Mouse (Mus musculus): Measurements from ENCODE around the gene Pard3. TPM values are rescaled to one million over a fixed set of nuclear protein-coding genes. Genes with fewer than 3 reads are reported as not detected.
"Not testable (repeated sequence)": the region's sequence is repeated elsewhere in the genome, so short reads cannot be mapped to it uniquely, and the experiment has no call there.

The Pard3 gene
- polyA plus RNA-seq, 1 experiment from 2014 or later, result 24.2 TPM

- DNase-seq (ENCODE audit: low spot score), result no peak
- no peaks in the 10 kb centered on the region for H3K36me3 ChIP-seq
- WGBS, result 75% methylated on average over 3 of the region's 3 CpGs
Observed at GRCm38 (mm10) chr8:127151706-127152105, 88.0 kb downstream of the Pard3 start.

GRCm38 (mm10) chr8:127157087-127157486, 93.4 kb downstream of the Pard3 start:
- Histone ChIP-seq H3K27me3 (ENCODE audit: insufficient read depth, poor library complexity, severe bottlenecking) (no peaks in the 10 kb centered on the region), H3K4me1 (replicated peaks) (peaks cover 6% of the 10 kb centered on the region), H3K4me3 (no peak overlapping the region), H3K36me3 (peaks cover 9% of the 10 kb centered on the region), H3K9me3 (no peaks in the 10 kb centered on the region), H3K27ac (no peak overlapping the region)
- DNase-seq (ENCODE audit: low spot score), result no peak
- WGBS, result 92% methylated on average over 8 of the region's 8 CpGs

More at GRCm38 (mm10) chr8:127151706-127152105, 88.0 kb downstream of the Pard3 start:
- H3K27me3 ChIP-seq (ENCODE audit: insufficient read depth, poor library complexity, severe bottlenecking), result no peaks in the 10 kb centered on the region
- H3K27ac ChIP-seq, result no peak overlapping the region
- H3K4me3 ChIP-seq, result no peak overlapping the region
- no peaks in the 10 kb centered on the region for H3K9me3 ChIP-seq
- H3K4me1 ChIP-seq (replicated peaks), result peaks cover 12% of the 10 kb centered on the region

GRCm38 (mm10) chr8:127159421-127159966, 95.8 kb downstream of the Pard3 start:
- Histone ChIP-seq H3K27ac (no peak overlapping the region), H3K36me3 (peaks cover 14% of the 10 kb centered on the region), H3K9me3 (no peaks in the 10 kb centered on the region), H3K4me1 (replicated peaks) (peaks cover 6% of the 10 kb centered on the region), H3K27me3 (ENCODE audit: insufficient read depth, poor library complexity, severe bottlenecking) (no peaks in the 10 kb centered on the region), H3K4me3 (no peak overlapping the region)
- no peak for DNase-seq (ENCODE audit: low spot score)
- WGBS, result 68% methylated on average over 3 of the region's 3 CpGs

GRCm38 (mm10) chr8:127161854-127162253, 98.2 kb downstream of the Pard3 start:
- Histone ChIP-seq H3K27ac (no peak overlapping the region), H3K36me3 (peaks cover 14% of the 10 kb centered on the region), H3K9me3 (no peaks in the 10 kb centered on the region), H3K27me3 (ENCODE audit: insufficient read depth, poor library complexity, severe bottlenecking) (no peaks in the 10 kb centered on the region), H3K4me3 (no peak overlapping the region), H3K4me1 (replicated peaks) (peaks cover 6% of the 10 kb centered on the region)
- DNase-seq (ENCODE audit: low spot score), result no peak
- 94% methylated on average over 7 of the region's 7 CpGs for WGBS

- Histone ChIP-seq H3K27me3 (ENCODE audit: insufficient read depth, poor library complexity, severe bottlenecking) (no peaks in the 10 kb centered on the region), H3K36me3 (peaks cover 14% of the 10 kb centered on the region), H3K4me3 (no peak overlapping the region), H3K4me1 (replicated peaks) (peaks cover 6% of the 10 kb centered on the region), H3K27ac (no peak overlapping the region), H3K9me3 (no peaks in the 10 kb centered on the region)
- 86% methylated on average over 1 of the region's 1 CpGs for WGBS
- DNase-seq (ENCODE audit: low spot score), result no peak
Observed at GRCm38 (mm10) chr8:127162821-127163220, 99.1 kb downstream of the Pard3 start.

- no peak for DNase-seq (ENCODE audit: low spot score)
- 95% methylated on average over 12 of the region's 12 CpGs for WGBS
- no peaks in the 10 kb centered on the region for H3K9me3 ChIP-seq
- peaks cover 14% of the 10 kb centered on the region for H3K36me3 ChIP-seq
- peaks cover 4% of the 10 kb centered on the region for H3K4me1 ChIP-seq (replicated peaks)
- H3K27me3 ChIP-seq (ENCODE audit: insufficient read depth, poor library complexity, severe bottlenecking), result no peaks in the 10 kb centered on the region
- no peak overlapping the region for H3K4me3 ChIP-seq
- H3K27ac ChIP-seq, result no peak overlapping the region
Observed at GRCm38 (mm10) chr8:127164326-127165280, 100.9 kb downstream of the Pard3 start.

GRCm38 (mm10) chr8:127168496-127168895, 104.8 kb downstream of the Pard3 start:
- H3K4me1 ChIP-seq (replicated peaks), result no peaks in the 10 kb centered on the region
- H3K27ac ChIP-seq, result no peak overlapping the region
- H3K9me3 ChIP-seq, result no peaks in the 10 kb centered on the region
- 89% methylated on average over 2 of the region's 2 CpGs for WGBS
- H3K4me3 ChIP-seq, result no peak overlapping the region
- no peak for DNase-seq (ENCODE audit: low spot score)
- H3K27me3 ChIP-seq (ENCODE audit: insufficient read depth, poor library complexity, severe bottlenecking), result no peaks in the 10 kb centered on the region
- 0 out of 2 replicates have a peak, but pooled peaks cover 4% of the 10 kb centered on the region for H3K36me3 ChIP-seq

- Histone ChIP-seq H3K4me3 (no peak overlapping the region), H3K4me1 (replicated peaks) (no peaks in the 10 kb centered on the region), H3K27me3 (ENCODE audit: insufficient read depth, poor library complexity, severe bottlenecking) (no peaks in the 10 kb centered on the region), H3K27ac (no peak overlapping the region), H3K36me3 (no peaks in the 10 kb centered on the region), H3K9me3 (no peaks in the 10 kb centered on the region)
- DNase-seq (ENCODE audit: low spot score), result no peak
- WGBS, result 96% methylated on average over 5 of the region's 5 CpGs
Observed at GRCm38 (mm10) chr8:127169361-127169760, 105.7 kb downstream of the Pard3 start.

GRCm38 (mm10) chr8:127170372-127170771, 106.7 kb downstream of the Pard3 start:
- not testable (repeated sequence) for H3K9me3 ChIP-seq; H3K4me3 ChIP-seq; H3K36me3 ChIP-seq; DNase-seq (ENCODE audit: low spot score); H3K27me3 ChIP-seq (ENCODE audit: insufficient read depth, poor library complexity, severe bottlenecking); H3K27ac ChIP-seq; H3K4me1 ChIP-seq (replicated peaks)
- 81% methylated on average over 2 of the region's 2 CpGs for WGBS

- H3K27ac ChIP-seq, result no peak overlapping the region
- H3K9me3 ChIP-seq, result no peaks in the 10 kb centered on the region
- H3K4me1 ChIP-seq (replicated peaks), result no peaks in the 10 kb centered on the region
- no peaks in the 10 kb centered on the region for H3K36me3 ChIP-seq
- WGBS, result 89% methylated on average over 3 of the region's 3 CpGs
- DNase-seq (ENCODE audit: low spot score), result no peak
- no peaks in the 10 kb centered on the region for H3K27me3 ChIP-seq (ENCODE audit: insufficient read depth, poor library complexity, severe bottlenecking)
- no peak overlapping the region for H3K4me3 ChIP-seq
Observed at GRCm38 (mm10) chr8:127170930-127171329, 107.2 kb downstream of the Pard3 start.

GRCm38 (mm10) chr8:127173483-127173882, 109.8 kb downstream of the Pard3 start:
- no peaks in the 10 kb centered on the region for H3K9me3 ChIP-seq
- H3K36me3 ChIP-seq, result no peaks in the 10 kb centered on the region
- WGBS, result 94% methylated on average over 5 of the region's 5 CpGs
- DNase-seq (ENCODE audit: low spot score), result no peak
- H3K27me3 ChIP-seq (ENCODE audit: insufficient read depth, poor library complexity, severe bottlenecking), result no peaks in the 10 kb centered on the region
- no peak overlapping the region for H3K27ac ChIP-seq
- no peak overlapping the region for H3K4me3 ChIP-seq
- no peaks in the 10 kb centered on the region for H3K4me1 ChIP-seq (replicated peaks)

GRCm38 (mm10) chr8:127174411-127174810, 110.7 kb downstream of the Pard3 start:
- no peaks in the 10 kb centered on the region for H3K36me3 ChIP-seq
- H3K9me3 ChIP-seq, result no peaks in the 10 kb centered on the region
- no peaks in the 10 kb centered on the region for H3K4me1 ChIP-seq (replicated peaks)
- no peak overlapping the region for H3K27ac ChIP-seq
- 96% methylated on average over 6 of the region's 6 CpGs for WGBS
- DNase-seq (ENCODE audit: low spot score), result no peak
- H3K27me3 ChIP-seq (ENCODE audit: insufficient read depth, poor library complexity, severe bottlenecking), result no peaks in the 10 kb centered on the region
- no peak overlapping the region for H3K4me3 ChIP-seq

- Histone ChIP-seq H3K36me3 (no peaks in the 10 kb centered on the region), H3K9me3 (no peaks in the 10 kb centered on the region), H3K4me3 (no peak overlapping the region), H3K27ac (no peak overlapping the region), H3K4me1 (replicated peaks) (no peaks in the 10 kb centered on the region), H3K27me3 (ENCODE audit: insufficient read depth, poor library complexity, severe bottlenecking) (no peaks in the 10 kb centered on the region)
- 93% methylated on average over 6 of the region's 6 CpGs for WGBS
- no peak for DNase-seq (ENCODE audit: low spot score)
Observed at GRCm38 (mm10) chr8:127175160-127175836, 111.6 kb downstream of the Pard3 start.

Data from hindbrain, embryonic 10.5 days (tissue).